Mouse (Mus musculus): ENCODE data around the gene Utrn. TPM values are rescaled to one million over a fixed set of nuclear protein-coding genes. Genes with fewer than 3 reads are reported as not detected.

Utrn gene
- polyA plus RNA-seq, 1 experiment from 2014 or later, result 68.5 TPM

- no peaks in the 10 kb centered on the region for H3K9me3 ChIP-seq (replicated peaks; ENCODE audit: control insufficient read depth, low read length)
- WGBS (ENCODE audit: insufficient replicate concordance), result 81% methylated on average over 2 of the region's 2 CpGs
Measured at GRCm38 (mm10) chr10:12452641-12453040, 416.5 kb downstream of the Utrn start.

GRCm38 (mm10) chr10:12444122-12444521, 425.0 kb downstream of the Utrn start:
- H3K9ac ChIP-seq (ENCODE audit: low read depth, low read length), result no peak overlapping the region
- H3K27me3 ChIP-seq (ENCODE audit: control insufficient read depth, insufficient read depth, low read length), result no peaks in the 10 kb centered on the region
- H3K36me3 ChIP-seq (ENCODE audit: control insufficient read depth, insufficient read depth, low read length), result peaks cover 5% of the 10 kb centered on the region; the same call in 1 of the 2 replicates
- H3K9me3 ChIP-seq (replicated peaks; ENCODE audit: control insufficient read depth, low read length), result no peaks in the 10 kb centered on the region
- H3K27ac ChIP-seq (ENCODE audit: low read depth, low read length), result no peak overlapping the region
- WGBS (ENCODE audit: insufficient replicate concordance), result 86% methylated on average over 4 of the region's 4 CpGs
- no peak overlapping the region for H3K4me3 ChIP-seq (ENCODE audit: low read depth, low read length)
- no peak for ATAC-seq (replicated peaks; ENCODE audit: insufficient number of reproducible peaks, low FRiP score, low TSS enrichment)
- H3K4me2 ChIP-seq, result no peak overlapping the region
- H3K4me1 ChIP-seq (ENCODE audit: control insufficient read depth, insufficient read depth, low read length), result no peaks in the 10 kb centered on the region

More at GRCm38 (mm10) chr10:12452641-12453040, 416.5 kb downstream of the Utrn start:
- no peaks in the 10 kb centered on the region for H3K4me1 ChIP-seq (ENCODE audit: control insufficient read depth, insufficient read depth, low read length)
- no peaks in the 10 kb centered on the region for H3K36me3 ChIP-seq (ENCODE audit: control insufficient read depth, insufficient read depth, low read length)
- no peaks in the 10 kb centered on the region for H3K27me3 ChIP-seq (ENCODE audit: control insufficient read depth, insufficient read depth, low read length)
- no peak for ATAC-seq (replicated peaks; ENCODE audit: insufficient number of reproducible peaks, low FRiP score, low TSS enrichment)
- no peak overlapping the region for H3K9ac ChIP-seq (ENCODE audit: low read depth, low read length)
- no peak overlapping the region for H3K4me2 ChIP-seq
- no peak overlapping the region for H3K27ac ChIP-seq (ENCODE audit: low read depth, low read length)
- no peak overlapping the region for H3K4me3 ChIP-seq (ENCODE audit: low read depth, low read length)

GRCm38 (mm10) chr10:12433161-12433560, 436.0 kb downstream of the Utrn start:
- WGBS (ENCODE audit: insufficient replicate concordance), result 83% methylated on average over 2 of the region's 2 CpGs
- H3K9ac ChIP-seq (ENCODE audit: low read depth, low read length), result no peak overlapping the region

GRCm38 (mm10) chr10:12430399-12430798, 438.8 kb downstream of the Utrn start:
- no peak overlapping the region for H3K4me2 ChIP-seq
- H3K4me3 ChIP-seq (ENCODE audit: low read depth, low read length), result no peak overlapping the region
- ATAC-seq (replicated peaks; ENCODE audit: insufficient number of reproducible peaks, low FRiP score, low TSS enrichment), result no peak
- H3K9me3 ChIP-seq (replicated peaks; ENCODE audit: control insufficient read depth, low read length), result no peaks in the 10 kb centered on the region
- no peaks in the 10 kb centered on the region for H3K27me3 ChIP-seq (ENCODE audit: control insufficient read depth, insufficient read depth, low read length)
- H3K36me3 ChIP-seq (ENCODE audit: control insufficient read depth, insufficient read depth, low read length), result no peaks in the 10 kb centered on the region
- no peak overlapping the region for H3K9ac ChIP-seq (ENCODE audit: low read depth, low read length)
- 0 out of 2 replicates have a peak, but pooled peaks cover 5% of the 10 kb centered on the region for H3K4me1 ChIP-seq (ENCODE audit: control insufficient read depth, insufficient read depth, low read length)
- H3K27ac ChIP-seq (ENCODE audit: low read depth, low read length), result peak overlapping the region; percentile 50

More at GRCm38 (mm10) chr10:12433161-12433560, 436.0 kb downstream of the Utrn start:
- H3K9me3 ChIP-seq (replicated peaks; ENCODE audit: control insufficient read depth, low read length), result no peaks in the 10 kb centered on the region
- H3K27me3 ChIP-seq (ENCODE audit: control insufficient read depth, insufficient read depth, low read length), result no peaks in the 10 kb centered on the region
- H3K4me1 ChIP-seq (ENCODE audit: control insufficient read depth, insufficient read depth, low read length), result 0 out of 2 replicates have a peak, but pooled peaks cover 5% of the 10 kb centered on the region
- H3K4me3 ChIP-seq (ENCODE audit: low read depth, low read length), result no peak overlapping the region
- no peak for ATAC-seq (replicated peaks; ENCODE audit: insufficient number of reproducible peaks, low FRiP score, low TSS enrichment)
- no peaks in the 10 kb centered on the region for H3K36me3 ChIP-seq (ENCODE audit: control insufficient read depth, insufficient read depth, low read length)
- H3K27ac ChIP-seq (ENCODE audit: low read depth, low read length), result no peak overlapping the region
- H3K4me2 ChIP-seq, result no peak overlapping the region

GRCm38 (mm10) chr10:12426866-12427265, 442.3 kb downstream of the Utrn start:
- no peak for ATAC-seq (replicated peaks; ENCODE audit: insufficient number of reproducible peaks, low FRiP score, low TSS enrichment)
- no peak overlapping the region for H3K27ac ChIP-seq (ENCODE audit: low read depth, low read length)
- H3K4me2 ChIP-seq, result no peak overlapping the region
- H3K9me3 ChIP-seq (replicated peaks; ENCODE audit: control insufficient read depth, low read length), result no peaks in the 10 kb centered on the region
- WGBS (ENCODE audit: insufficient replicate concordance), result 70% methylated on average over 8 of the region's 8 CpGs
- no peaks in the 10 kb centered on the region for H3K27me3 ChIP-seq (ENCODE audit: control insufficient read depth, insufficient read depth, low read length)
- H3K9ac ChIP-seq (ENCODE audit: low read depth, low read length), result no peak overlapping the region
- no peak overlapping the region for H3K4me3 ChIP-seq (ENCODE audit: low read depth, low read length)
- H3K4me1 ChIP-seq (ENCODE audit: control insufficient read depth, insufficient read depth, low read length), result 0 out of 2 replicates have a peak, but pooled peaks cover 5% of the 10 kb centered on the region
- no peaks in the 10 kb centered on the region for H3K36me3 ChIP-seq (ENCODE audit: control insufficient read depth, insufficient read depth, low read length)

GRCm38 (mm10) chr10:12424944-12425343, 444.2 kb downstream of the Utrn start:
- H3K9me3 ChIP-seq (replicated peaks; ENCODE audit: control insufficient read depth, low read length), result no peaks in the 10 kb centered on the region
- H3K4me1 ChIP-seq (ENCODE audit: control insufficient read depth, insufficient read depth, low read length), result 0 out of 2 replicates have a peak, but pooled peaks cover 2% of the 10 kb centered on the region
- no peak for ATAC-seq (replicated peaks; ENCODE audit: insufficient number of reproducible peaks, low FRiP score, low TSS enrichment)
- no peak overlapping the region for H3K4me2 ChIP-seq
- H3K4me3 ChIP-seq (ENCODE audit: low read depth, low read length), result no peak overlapping the region
- H3K27ac ChIP-seq (ENCODE audit: low read depth, low read length), result no peak overlapping the region
- H3K27me3 ChIP-seq (ENCODE audit: control insufficient read depth, insufficient read depth, low read length), result no peaks in the 10 kb centered on the region
- no peaks in the 10 kb centered on the region for H3K36me3 ChIP-seq (ENCODE audit: control insufficient read depth, insufficient read depth, low read length)
- no peak overlapping the region for H3K9ac ChIP-seq (ENCODE audit: low read depth, low read length)
- 61% methylated on average over 2 of the region's 2 CpGs for WGBS (ENCODE audit: insufficient replicate concordance)

- ATAC-seq (replicated peaks; ENCODE audit: insufficient number of reproducible peaks, low FRiP score, low TSS enrichment), result no peak
- Histone ChIP-seq H3K9ac (ENCODE audit: low read depth, low read length) (no peak overlapping the region), H3K9me3 (replicated peaks; ENCODE audit: control insufficient read depth, low read length) (no peaks in the 10 kb centered on the region), H3K4me2 (no peak overlapping the region), H3K4me1 (ENCODE audit: control insufficient read depth, insufficient read depth, low read length) (no peaks in the 10 kb centered on the region), H3K4me3 (ENCODE audit: low read depth, low read length) (no peak overlapping the region), H3K27me3 (ENCODE audit: control insufficient read depth, insufficient read depth, low read length) (no peaks in the 10 kb centered on the region), H3K27ac (ENCODE audit: low read depth, low read length) (no peak overlapping the region), H3K36me3 (ENCODE audit: control insufficient read depth, insufficient read depth, low read length) (no peaks in the 10 kb centered on the region)
- WGBS (ENCODE audit: insufficient replicate concordance), result 84% methylated on average over 7 of the region's 7 CpGs
Measured at GRCm38 (mm10) chr10:12423994-12424725, 445.0 kb downstream of the Utrn start.

- Histone ChIP-seq H3K4me2 (no peak overlapping the region), H3K9me3 (replicated peaks; ENCODE audit: control insufficient read depth, low read length) (no peaks in the 10 kb centered on the region), H3K4me3 (ENCODE audit: low read depth, low read length) (no peak overlapping the region), H3K9ac (ENCODE audit: low read depth, low read length) (no peak overlapping the region), H3K27ac (ENCODE audit: low read depth, low read length) (no peak overlapping the region), H3K27me3 (ENCODE audit: control insufficient read depth, insufficient read depth, low read length) (no peaks in the 10 kb centered on the region), H3K36me3 (ENCODE audit: control insufficient read depth, insufficient read depth, low read length) (no peaks in the 10 kb centered on the region; the same call in 1 of the 2 replicates), H3K4me1 (ENCODE audit: control insufficient read depth, insufficient read depth, low read length) (no peaks in the 10 kb centered on the region)
- ATAC-seq (replicated peaks; ENCODE audit: insufficient number of reproducible peaks, low FRiP score, low TSS enrichment), result no peak
- WGBS (ENCODE audit: insufficient replicate concordance), result 78% methylated on average over 3 of the region's 3 CpGs
Measured at GRCm38 (mm10) chr10:12414967-12415366, 454.2 kb downstream of the Utrn start.
